Mouse (Mus musculus) heart, postnatal 0 days (tissue): Measurements from ENCODE around the gene Klf15.

ENCODE experiments used
- CTCF ChIP-seq: IDR thresholded peaks from 2 replicates; pipeline ENCODE4 v1.5.1; 2016; ENCODE audit warnings: antibody characterized with exemption, control low read depth, low read depth
- EP300 ChIP-seq: IDR thresholded peaks from 2 replicates; pipeline ENCODE4 v1.6.1; 2016; ENCODE audit warnings: antibody characterized with exemption, low read depth

- no peak for TF ChIP-seq CTCF
- TF ChIP-seq EP300: no peak
These were observed 37.0 kb upstream of the Klf15 start for GRCm38 (mm10) chr6:90425361-90425760.
